ENCODE assay signal across 10 mouse cellular contexts in the genomic region with DNA sequence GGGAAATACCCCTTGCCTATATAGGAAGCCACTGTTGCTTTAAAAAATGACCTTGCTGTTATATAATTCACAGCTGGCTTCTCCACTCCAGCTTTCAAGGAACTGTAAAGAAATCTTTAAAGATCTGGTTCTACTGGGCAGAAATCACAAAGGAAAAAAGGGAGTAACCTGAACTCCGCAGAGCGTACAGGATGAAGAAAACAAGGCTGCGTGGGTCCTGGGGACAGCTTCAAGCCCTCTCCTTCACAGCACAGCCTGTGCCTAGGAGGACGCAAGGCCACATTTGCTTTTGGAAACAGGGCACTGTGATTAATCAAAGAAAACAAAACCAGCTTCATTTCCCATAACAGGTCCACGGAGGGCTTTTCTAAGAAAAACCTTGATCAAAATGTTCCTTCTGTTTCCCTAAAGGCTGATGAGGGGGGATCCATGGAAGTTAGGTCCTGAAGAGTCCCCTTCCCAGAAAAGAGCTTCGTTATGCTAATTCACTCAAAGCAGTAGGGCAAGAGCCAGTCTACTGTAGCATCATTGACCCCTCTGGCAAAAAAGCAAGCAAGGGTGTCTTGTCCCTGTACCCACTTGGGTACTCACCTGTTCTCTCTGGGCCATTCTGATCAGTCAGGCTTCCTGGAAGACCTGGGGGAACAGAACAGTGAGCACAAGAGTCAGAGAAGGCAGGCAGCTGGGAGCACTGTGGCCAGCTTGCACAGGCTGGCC.
DNase-seq lines count a peak whose midpoint lies in the region; ATAC-seq and TF ChIP-seq lines count a peak whose summit lies in the region.
"Had no signal": no experiment of that assay in that cellular context is flagged by ENCODE, and none has a peak within 500 bp of the region (broad histone marks: within the 10 kb centered on the region; RNA-seq: fewer than 3 reads in every experiment).

No protein-coding gene starts in this region.

- H3K4me3 ChIP-seq in intestine, embryonic 16.5 days (ENCODE audit: low read length) = no peak overlapping the region
- H3K4me3 ChIP-seq in intestine, postnatal 0 days (ENCODE audit: low read depth, low read length) = no peak overlapping the region
- no peak overlapping the region for H3K4me3 ChIP-seq in embryonic facial prominence, embryonic 12.5 days
- no peak overlapping the region for H3K4me3 ChIP-seq in heart, embryonic 15.5 days
- no peak overlapping the region for H3K4me3 ChIP-seq in midbrain, embryonic 16.5 days (ENCODE audit: low read depth, low read length)

- H3K27me3 ChIP-seq in intestine, embryonic 16.5 days (replicated peaks; ENCODE audit: control insufficient read depth, insufficient read depth, low read length) = no peaks in the 10 kb centered on the region
- no peaks in the 10 kb centered on the region for H3K27me3 ChIP-seq in intestine, postnatal 0 days (replicated peaks; ENCODE audit: control insufficient read depth, insufficient read depth, low read length)
- no peaks in the 10 kb centered on the region for H3K27me3 ChIP-seq in embryonic facial prominence, embryonic 12.5 days
- H3K27me3 ChIP-seq in heart, embryonic 15.5 days = no peaks in the 10 kb centered on the region
- no peaks in the 10 kb centered on the region for H3K27me3 ChIP-seq in midbrain, embryonic 16.5 days (ENCODE audit: control insufficient read depth, insufficient read depth, low read depth, low read length)

- WGBS in intestine, embryonic 16.5 days = 59% methylated on average over 6 of the region's 6 CpGs
- 71% methylated on average over 6 of the region's 6 CpGs for WGBS in intestine, postnatal 0 days
- WGBS in embryonic facial prominence, embryonic 12.5 days = 34% methylated on average over 6 of the region's 6 CpGs
- WGBS in heart, embryonic 15.5 days = 76% methylated on average over 6 of the region's 6 CpGs
- 39% methylated on average over 6 of the region's 6 CpGs for WGBS in midbrain, embryonic 16.5 days

- no peaks in the 10 kb centered on the region for H3K9me3 ChIP-seq in intestine, embryonic 16.5 days (ENCODE audit: control insufficient read depth, low read length)
- no peaks in the 10 kb centered on the region for H3K9me3 ChIP-seq in intestine, postnatal 0 days (ENCODE audit: control insufficient read depth)
- H3K9me3 ChIP-seq in embryonic facial prominence, embryonic 12.5 days = no peaks in the 10 kb centered on the region
- no peaks in the 10 kb centered on the region for H3K9me3 ChIP-seq in heart, embryonic 15.5 days (replicated peaks)
- H3K9me3 ChIP-seq in midbrain, embryonic 16.5 days (replicated peaks; ENCODE audit: control insufficient read depth, low read length, poor library complexity, severe bottlenecking) = no peaks in the 10 kb centered on the region

- ATAC-seq in intestine, embryonic 16.5 days = no peak
- ATAC-seq in intestine, postnatal 0 days = no peak
- ATAC-seq in embryonic facial prominence, embryonic 12.5 days (ENCODE audit: insufficient number of reproducible peaks, insufficient read depth, low FRiP score, low TSS enrichment) = no peak
- no peak for ATAC-seq in heart, embryonic 15.5 days (replicated peaks; ENCODE audit: insufficient number of reproducible peaks, insufficient read depth, low FRiP score, low read depth)
- ATAC-seq in midbrain, embryonic 16.5 days = no peak

- peaks cover 43% of the 10 kb centered on the region for H3K4me1 ChIP-seq in intestine, embryonic 16.5 days (ENCODE audit: control insufficient read depth, insufficient read depth, low read length)
- peaks cover 34% of the 10 kb centered on the region for H3K4me1 ChIP-seq in intestine, postnatal 0 days (replicated peaks; ENCODE audit: control insufficient read depth, insufficient read depth, low read length)
- peaks cover 41% of the 10 kb centered on the region for H3K4me1 ChIP-seq in embryonic facial prominence, embryonic 12.5 days
- peaks cover 67% of the 10 kb centered on the region for H3K4me1 ChIP-seq in heart, embryonic 15.5 days (replicated peaks)
- H3K4me1 ChIP-seq in midbrain, embryonic 16.5 days (ENCODE audit: control insufficient read depth, insufficient read depth, low read length) = peaks cover 41% of the 10 kb centered on the region

- 0 out of 2 replicates have a peak overlapping the region, but pooled peaks have one; percentile 9 for H3K27ac ChIP-seq in intestine, embryonic 16.5 days (ENCODE audit: low read length)
- H3K27ac ChIP-seq in intestine, postnatal 0 days (ENCODE audit: low read depth, low read length) = no peak overlapping the region
- peak overlapping the region; percentile 78; the same call in 1 of the 2 replicates for H3K27ac ChIP-seq in embryonic facial prominence, embryonic 12.5 days
- peak overlapping the region; percentile 92 for H3K27ac ChIP-seq in heart, embryonic 15.5 days
- H3K27ac ChIP-seq in midbrain, embryonic 16.5 days (ENCODE audit: low read length) = peak overlapping the region; percentile 54; the same call in 1 of the 2 replicates

- no peak for TF ChIP-seq CTCF in intestine, postnatal 0 days (IDR thresholded peaks at IDR 0.05; ENCODE audit: low read depth)

- DNase-seq in urinary bladder, postnatal 14 days (ENCODE audit: low spot score) = no peak
- DNase-seq in layer of hippocampus, adult 9-11 months = no peak
- no peak for DNase-seq in spleen, postnatal 4 days (ENCODE audit: low spot score in 2 of 2)
- DNase-seq: adrenal gland, adult 8-10 months; spleen, adult 18-20 months had no signal

- no peaks in the 10 kb centered on the region for H3K36me3 ChIP-seq in intestine, embryonic 16.5 days (ENCODE audit: control insufficient read depth, insufficient read depth, low read length)
- H3K36me3 ChIP-seq in intestine, postnatal 0 days (ENCODE audit: control insufficient read depth, insufficient read depth) = no peaks in the 10 kb centered on the region
- no peaks in the 10 kb centered on the region for H3K36me3 ChIP-seq in embryonic facial prominence, embryonic 12.5 days
- H3K36me3 ChIP-seq in heart, embryonic 15.5 days = no peaks in the 10 kb centered on the region
- H3K36me3 ChIP-seq in midbrain, embryonic 16.5 days (ENCODE audit: control insufficient read depth, insufficient read depth, low read length) = no peaks in the 10 kb centered on the region

- H3K9ac ChIP-seq in intestine, embryonic 16.5 days (ENCODE audit: low read depth, low read length) = peak overlapping the region; percentile 31; the same call in 1 of the 2 replicates
- H3K9ac ChIP-seq in intestine, postnatal 0 days (ENCODE audit: low read depth, low read length) = no peak overlapping the region
- no peak overlapping the region for H3K9ac ChIP-seq in embryonic facial prominence, embryonic 12.5 days
- H3K9ac ChIP-seq in heart, embryonic 15.5 days = no peak overlapping the region
- H3K9ac ChIP-seq in midbrain, embryonic 16.5 days (ENCODE audit: low read depth, low read length) = no peak overlapping the region

- H3K4me2 ChIP-seq in intestine, embryonic 16.5 days (ENCODE audit: low read depth, low read length) = no peak overlapping the region
- H3K4me2 ChIP-seq in intestine, postnatal 0 days (replicated peaks; ENCODE audit: low read depth) = no peak overlapping the region
- no peak overlapping the region for H3K4me2 ChIP-seq in embryonic facial prominence, embryonic 12.5 days (replicated peaks)
- H3K4me2 ChIP-seq in heart, embryonic 15.5 days = no peak overlapping the region
- no peak overlapping the region for H3K4me2 ChIP-seq in midbrain, embryonic 16.5 days (ENCODE audit: low read length)
